In the genomic region with DNA sequence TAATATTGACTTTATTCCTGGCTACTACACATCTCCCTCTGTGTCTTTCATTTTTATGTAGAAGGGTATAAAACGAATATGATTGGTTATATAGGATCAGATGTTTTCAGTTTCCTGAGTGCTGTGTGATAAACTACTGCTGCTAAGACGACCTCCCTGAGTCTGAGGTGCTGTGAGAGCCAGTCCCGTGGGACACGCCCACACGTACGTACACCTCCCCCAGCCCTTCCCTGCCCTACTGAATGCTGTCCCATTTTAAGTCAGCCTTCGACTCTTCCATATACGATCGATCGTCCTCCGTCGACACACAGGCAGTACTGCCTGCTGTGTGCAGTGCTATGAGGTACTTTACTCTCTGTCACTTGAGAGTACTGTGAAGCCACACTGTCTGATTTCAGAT, we compare ENCODE assay signal across 12 mouse cellular contexts.
DNase-seq lines count a peak whose midpoint lies in the region; ATAC-seq and TF ChIP-seq lines count a peak whose summit lies in the region.
"Had no signal": no experiment of that assay in that cellular context is flagged by ENCODE, and none has a peak within 500 bp of the region (broad histone marks: within the 10 kb centered on the region; RNA-seq: fewer than 3 reads in every experiment).

No protein-coding gene starts in this region.

- no peak overlapping the region for H3K4me2 ChIP-seq in heart, embryonic 16.5 days (ENCODE audit: low read depth, low read length)
- H3K4me2 ChIP-seq in liver, embryonic 11.5 days: no peak overlapping the region
- no peak overlapping the region for H3K4me2 ChIP-seq in liver, postnatal 0 days (ENCODE audit: low read depth, low read length)
- H3K4me2 ChIP-seq: embryonic facial prominence, embryonic 13.5 days; hindbrain, embryonic 12.5 days; midbrain, embryonic 15.5 days had no signal

- no peaks in the 10 kb centered on the region for H3K27me3 ChIP-seq in heart, embryonic 16.5 days (ENCODE audit: control insufficient read depth, insufficient read depth, low read length)
- no peaks in the 10 kb centered on the region for H3K27me3 ChIP-seq in liver, embryonic 11.5 days (replicated peaks; ENCODE audit: control insufficient read depth, insufficient read depth, low read length)
- no peaks in the 10 kb centered on the region for H3K27me3 ChIP-seq in liver, postnatal 0 days (ENCODE audit: insufficient read depth, low read length)
- H3K27me3 ChIP-seq: embryonic facial prominence, embryonic 13.5 days; hindbrain, embryonic 12.5 days; midbrain, embryonic 15.5 days had no signal

- TF ChIP-seq CTCF in liver, postnatal 0 days (IDR thresholded peaks at IDR 0.05; ENCODE audit: low read depth): no peak

- H3K36me3 ChIP-seq in heart, embryonic 16.5 days (ENCODE audit: control insufficient read depth, insufficient read depth): no peaks in the 10 kb centered on the region
- H3K36me3 ChIP-seq in liver, embryonic 11.5 days (ENCODE audit: control insufficient read depth, insufficient read depth, low read length): no peaks in the 10 kb centered on the region
- no peaks in the 10 kb centered on the region; the same call in 1 of the 2 replicates for H3K36me3 ChIP-seq in liver, postnatal 0 days (replicated peaks; ENCODE audit: insufficient read depth, low read length)
- H3K36me3 ChIP-seq: embryonic facial prominence, embryonic 13.5 days; hindbrain, embryonic 12.5 days; midbrain, embryonic 15.5 days had no signal

- no peaks in the 10 kb centered on the region for H3K9me3 ChIP-seq in heart, embryonic 16.5 days (replicated peaks; ENCODE audit: control insufficient read depth, low read length)
- no peaks in the 10 kb centered on the region for H3K9me3 ChIP-seq in liver, embryonic 11.5 days (ENCODE audit: control insufficient read depth, low read length)
- H3K9me3 ChIP-seq in liver, postnatal 0 days (ENCODE audit: low read length): no peaks in the 10 kb centered on the region
- H3K9me3 ChIP-seq: embryonic facial prominence, embryonic 13.5 days; hindbrain, embryonic 12.5 days; midbrain, embryonic 15.5 days had no signal

- peaks cover 24% of the 10 kb centered on the region for H3K4me1 ChIP-seq in heart, embryonic 16.5 days (ENCODE audit: control insufficient read depth, insufficient read depth, low read length)
- H3K4me1 ChIP-seq in liver, embryonic 11.5 days (replicated peaks; ENCODE audit: control insufficient read depth, insufficient read depth, low read length): peaks cover 12% of the 10 kb centered on the region
- H3K4me1 ChIP-seq in liver, postnatal 0 days (ENCODE audit: insufficient read depth): peaks cover 7% of the 10 kb centered on the region; the same call in 1 of the 2 replicates
- H3K4me1 ChIP-seq in brown adipose tissue, adult 24 weeks (ENCODE audit: control insufficient read depth, insufficient read depth, insufficient read length, low read length): peaks cover 5% of the 10 kb centered on the region; the same call in 1 of the 2 replicates

- TF ChIP-seq EP300 in liver, postnatal 0 days (IDR thresholded peaks at IDR 0.05; ENCODE audit: low read depth): no peak

- 70% methylated on average over 12 of the region's 12 CpGs for WGBS in heart, embryonic 16.5 days
- WGBS in liver, embryonic 11.5 days: 73% methylated on average over 12 of the region's 12 CpGs
- WGBS in liver, postnatal 0 days (ENCODE audit: insufficient replicate concordance): 77% methylated on average over 12 of the region's 12 CpGs

- H3K4me3 ChIP-seq in heart, embryonic 16.5 days (ENCODE audit: low read length): no peak overlapping the region
- H3K4me3 ChIP-seq in liver, embryonic 11.5 days (ENCODE audit: low read depth, low read length): no peak overlapping the region
- no peak overlapping the region for H3K4me3 ChIP-seq in liver, postnatal 0 days (ENCODE audit: low read depth, low read length)
- H3K4me3 ChIP-seq in brown adipose tissue, adult 24 weeks (ENCODE audit: insufficient read depth, low read depth, low read length): no peak overlapping the region
- H3K4me3 ChIP-seq: embryonic facial prominence, embryonic 13.5 days; hindbrain, embryonic 12.5 days; layer of hippocampus, adult 2 months; midbrain, embryonic 15.5 days had no signal

- H3K27ac ChIP-seq in heart, embryonic 16.5 days (ENCODE audit: low read length): no peak overlapping the region
- H3K27ac ChIP-seq in liver, embryonic 11.5 days (ENCODE audit: low read depth, low read length): no peak overlapping the region
- H3K27ac ChIP-seq in liver, postnatal 0 days (ENCODE audit: low read depth): no peak overlapping the region
- H3K27ac ChIP-seq in brown adipose tissue, adult 24 weeks (replicated peaks; ENCODE audit: low read depth, low read length): 0 out of 2 replicates have a peak overlapping the region, but pooled peaks have one; percentile 3
- H3K27ac ChIP-seq: embryonic facial prominence, embryonic 13.5 days; hindbrain, embryonic 12.5 days; layer of hippocampus, adult 2 months; liver, embryonic 14.5 days; midbrain, embryonic 15.5 days had no signal

- ATAC-seq in heart, embryonic 16.5 days (replicated peaks; ENCODE audit: extremely low read depth, insufficient read depth, low FRiP score): no peak
- 0 out of 2 replicates have a peak, but pooled peaks have one; percentile 22 for ATAC-seq in liver, embryonic 11.5 days (replicated peaks; ENCODE audit: low FRiP score)
- ATAC-seq in liver, postnatal 0 days: no peak
- ATAC-seq: midbrain, embryonic 15.5 days had no signal

- DNase-seq in heart, adult 8-10 months (ENCODE audit: low spot score): no peak
- DNase-seq in liver, embryonic 11.5 days (ENCODE audit: low spot score): no peak
- no peak for DNase-seq in liver, postnatal 0 days
- peak; percentile 44 for DNase-seq in ES-CJ7 (ENCODE audit: low read depth, low spot score)
- DNase-seq in testis, postnatal 14 days (ENCODE audit: low spot score): no peak

- H3K9ac ChIP-seq in heart, embryonic 16.5 days (ENCODE audit: low read length): peak overlapping the region; percentile 36; the same call in 1 of the 2 replicates
- H3K9ac ChIP-seq in liver, embryonic 11.5 days (ENCODE audit: low read depth, low read length): no peak overlapping the region
- no peak overlapping the region for H3K9ac ChIP-seq in liver, postnatal 0 days (replicated peaks)
- H3K9ac ChIP-seq: embryonic facial prominence, embryonic 13.5 days; hindbrain, embryonic 12.5 days; liver, embryonic 14.5 days had no signal
